ENCODE assay signal across 8 mouse cellular contexts in genomic region chr5:30667215-30667614, GRCm38 (mm10). TPM values are rescaled to one million over a fixed set of nuclear protein-coding genes. Genes with fewer than 3 reads are reported as not detected.
DNase-seq lines count a peak whose midpoint lies in the region; ATAC-seq lines count a peak whose summit lies in the region.

No protein-coding gene starts in this region.

- peak overlapping the region; percentile 74 for H3K4me2 ChIP-seq in heart, embryonic 13.5 days
- H3K4me2 ChIP-seq in forebrain, embryonic 12.5 days = peak overlapping the region; percentile 63
- peak overlapping the region; percentile 80 for H3K4me2 ChIP-seq in liver, embryonic 15.5 days

- H3K27ac ChIP-seq in heart, embryonic 13.5 days (replicated peaks) = peak overlapping the region; percentile 96
- peak overlapping the region; percentile 74; the same call in 1 of the 2 replicates for H3K27ac ChIP-seq in forebrain, embryonic 12.5 days
- peak overlapping the region; percentile 89 for H3K27ac ChIP-seq in liver, embryonic 15.5 days (replicated peaks)

- H3K4me3 ChIP-seq in heart, embryonic 13.5 days = peak overlapping the region; percentile 87
- peak overlapping the region; percentile 81 for H3K4me3 ChIP-seq in forebrain, embryonic 12.5 days (replicated peaks)
- H3K4me3 ChIP-seq in liver, embryonic 15.5 days (replicated peaks) = peak overlapping the region; percentile 96

- H3K4me1 ChIP-seq in heart, embryonic 13.5 days = peaks cover 35% of the 10 kb centered on the region
- peaks cover 26% of the 10 kb centered on the region for H3K4me1 ChIP-seq in forebrain, embryonic 12.5 days
- H3K4me1 ChIP-seq in liver, embryonic 15.5 days (replicated peaks) = peaks cover 38% of the 10 kb centered on the region

- peak overlapping the region; percentile 92 for H3K9ac ChIP-seq in heart, embryonic 13.5 days
- H3K9ac ChIP-seq in forebrain, embryonic 12.5 days = peak overlapping the region; percentile 80
- peak overlapping the region; percentile 98 for H3K9ac ChIP-seq in liver, embryonic 15.5 days

- DNase-seq in heart, postnatal 25 days (ENCODE audit: low spot score) = no peak
- peak; percentile 20 for DNase-seq in CD4-positive helper T cell, adult 2 months (ENCODE audit: low read depth, low spot score)
- DNase-seq in adrenal gland, postnatal 10 days = no peak
- DNase-seq in yolk sac, embryonic 10.5 days (ENCODE audit: low spot score) = no peak
- no peak for DNase-seq in frontal cortex, postnatal 10 days (ENCODE audit: low spot score in 2 of 2)

- intact Hi-C loops in heart, postnatal 25 days (cut with DNase I) = no loop called here

- ATAC-seq in heart, embryonic 13.5 days (ENCODE audit: extremely low read depth, insufficient number of reproducible peaks, low FRiP score, low TSS enrichment) = no peak
- no peak for ATAC-seq in forebrain, embryonic 12.5 days (ENCODE audit: low FRiP score)
- ATAC-seq in liver, embryonic 15.5 days (ENCODE audit: insufficient read depth) = no peak

- WGBS in heart, embryonic 13.5 days = under 1% methylated on average over 13 of the region's 13 CpGs
- under 1% methylated on average over 13 of the region's 13 CpGs for WGBS in forebrain, embryonic 12.5 days
- under 1% methylated on average over 13 of the region's 13 CpGs for WGBS in liver, embryonic 15.5 days (ENCODE audit: insufficient replicate concordance)

- H3K27me3 ChIP-seq in heart, embryonic 13.5 days (replicated peaks) = no peaks in the 10 kb centered on the region
- no peaks in the 10 kb centered on the region for H3K27me3 ChIP-seq in forebrain, embryonic 12.5 days
- H3K27me3 ChIP-seq in liver, embryonic 15.5 days = no peaks in the 10 kb centered on the region

- H3K9me3 ChIP-seq in heart, embryonic 13.5 days = no peaks in the 10 kb centered on the region
- no peaks in the 10 kb centered on the region for H3K9me3 ChIP-seq in forebrain, embryonic 12.5 days
- no peaks in the 10 kb centered on the region for H3K9me3 ChIP-seq in liver, embryonic 15.5 days (replicated peaks)

- H3K36me3 ChIP-seq in heart, embryonic 13.5 days = peaks cover 37% of the 10 kb centered on the region
- peaks cover 32% of the 10 kb centered on the region for H3K36me3 ChIP-seq in forebrain, embryonic 12.5 days (replicated peaks)
- peaks cover 46% of the 10 kb centered on the region for H3K36me3 ChIP-seq in liver, embryonic 15.5 days (replicated peaks)

RNA-seq across cellular contexts. Expression of gene Cenpa, which starts 0.6 kb away (rescaled TPM):
- polyA plus RNA-seq in heart, embryonic 13.5 days (2015; fragmentation: Nextera tagmentation; extraction: Ambion mirVana) = 259 TPM in 2 replicates
- total RNA-seq in heart, postnatal 25 days (2021) = 10 to 100 TPM; 42.0 to 43.0 TPM
- 325 and 333 TPM in 2 replicates for polyA plus RNA-seq in forebrain, embryonic 12.5 days (2016; fragmentation: Nextera tagmentation; extraction: Ambion mirVana)
- polyA plus RNA-seq in liver, embryonic 15.5 days (2015; fragmentation: Nextera tagmentation; extraction: Ambion mirVana) = 180 and 194 TPM in 2 replicates
- 10 to 100 TPM; 38.0 to 54.0 TPM for total RNA-seq in adrenal gland, postnatal 10 days (2021)

RNA-seq across cellular contexts. Expression of gene Slc35f6, which starts 19.5 kb away (rescaled TPM):
- 21.9 and 22.6 TPM in 2 replicates for polyA plus RNA-seq in heart, embryonic 13.5 days (2015; fragmentation: Nextera tagmentation; extraction: Ambion mirVana)
- total RNA-seq in heart, postnatal 25 days (2021) = 10 to 100 TPM; 44.1 to 47.2 TPM
- 22.0 and 24.6 TPM in 2 replicates for polyA plus RNA-seq in forebrain, embryonic 12.5 days (2016; fragmentation: Nextera tagmentation; extraction: Ambion mirVana)
- 10.7 and 11.6 TPM in 2 replicates for polyA plus RNA-seq in liver, embryonic 15.5 days (2015; fragmentation: Nextera tagmentation; extraction: Ambion mirVana)
- total RNA-seq in adrenal gland, postnatal 10 days (2021) = 10 to 100 TPM; 30.4 to 34.6 TPM

RNA-seq across cellular contexts. Expression of gene Dpysl5, which starts 44.1 kb away (rescaled TPM):
- 2.4 and 3.8 TPM in 2 replicates for polyA plus RNA-seq in heart, embryonic 13.5 days (2015; fragmentation: Nextera tagmentation; extraction: Ambion mirVana)
- total RNA-seq in heart, postnatal 25 days (2021) = under 1 TPM; 0.29 to 0.45 TPM
- 109 and 134 TPM in 2 replicates for polyA plus RNA-seq in forebrain, embryonic 12.5 days (2016; fragmentation: Nextera tagmentation; extraction: Ambion mirVana)
- 0.29 and 0.52 TPM in 2 replicates for polyA plus RNA-seq in liver, embryonic 15.5 days (2015; fragmentation: Nextera tagmentation; extraction: Ambion mirVana)
- total RNA-seq in adrenal gland, postnatal 10 days (2021) = 1 to 10 TPM; 4.5 to 8.8 TPM

Comparison
In these comparisons a context has a peak if more than half of its experiments do, and no peak if none do; other contexts are left out.
1. RNA of gene Dpysl5, which starts 44.1 kb away (polyA plus RNA-seq): 109 to 134 TPM in forebrain, embryonic 12.5 days; 2.4 to 3.8 TPM in heart, embryonic 13.5 days and 0.29 to 0.52 TPM in liver, embryonic 15.5 days; every median in the first group is over 10 times any median in the second.
2. Peak in every context shown above with its lines, with median percentiles within 50 percentile points of each other: H3K27ac ChIP-seq, H3K4me2 ChIP-seq, H3K4me3 ChIP-seq and H3K9ac ChIP-seq.